Mouse (Mus musculus): ENCODE data around the gene Rnf26. TPM values are rescaled to one million over a fixed set of nuclear protein-coding genes. Genes with fewer than 3 reads are reported as not detected.
A peak's percentile ranks its signal among the peaks of the same experiment; 100 is the strongest.

Gene Rnf26
- polyA plus RNA-seq, 1 experiment = not detected

GRCm38 (mm10) chr9:44134851-44135730, 21.8 kb upstream of the Rnf26 start:
- TF ChIP-seq POLR2A (IDR thresholded peaks at IDR 0.05; ENCODE audit: insufficient read depth, low read depth, low read length) (no peak), CTCF (IDR thresholded peaks at IDR 0.05; ENCODE audit: insufficient read depth, low read depth, low read length) (no peak)
- H3K4me3 ChIP-seq (ENCODE audit: insufficient read depth, low read depth, low read length) = peak overlapping the region; percentile 35
- WGBS = 6% methylated on average over 49 of the region's 49 CpGs
- peaks cover 33% of the 10 kb centered on the region for H3K4me1 ChIP-seq (ENCODE audit: control insufficient read depth, insufficient read depth, low read length)
- no peak overlapping the region for H3K27ac ChIP-seq (ENCODE audit: insufficient read depth, low read depth, low read length)

- no peak within 1 kb of the TSS for H3K27ac ChIP-seq (ENCODE audit: insufficient read depth, low read depth, low read length)
- peaks cover 40% of the 10 kb centered on the region for H3K4me1 ChIP-seq (ENCODE audit: control insufficient read depth, insufficient read depth, low read length)
- 2% methylated on average over 55 of the region's 55 CpGs for WGBS
- no peak for TF ChIP-seq POLR2A (IDR thresholded peaks at IDR 0.05; ENCODE audit: insufficient read depth, low read depth, low read length)
- no peak for TF ChIP-seq CTCF (IDR thresholded peaks at IDR 0.05; ENCODE audit: insufficient read depth, low read depth, low read length)
- peak within 1 kb of the TSS; percentile 35 for H3K4me3 ChIP-seq (ENCODE audit: insufficient read depth, low read depth, low read length)
Observed at GRCm38 (mm10) chr9:44134101-44134850, 21.0 kb upstream of the Rnf26 start, which contains the start of gene Mcam. Gene Mcam (plus strand): TSS chr9:44134469.

GRCm38 (mm10) chr9:44133287-44133686, 20.0 kb upstream of the Rnf26 start:
- Histone ChIP-seq H3K27ac (ENCODE audit: insufficient read depth, low read depth, low read length) (no peak overlapping the region), H3K4me1 (ENCODE audit: control insufficient read depth, insufficient read depth, low read length) (peaks cover 40% of the 10 kb centered on the region), H3K4me3 (ENCODE audit: insufficient read depth, low read depth, low read length) (no peak overlapping the region)
- 35% methylated on average over 2 of the region's 2 CpGs for WGBS
- no peak for TF ChIP-seq CTCF (IDR thresholded peaks at IDR 0.05; ENCODE audit: insufficient read depth, low read depth, low read length)
- TF ChIP-seq POLR2A (IDR thresholded peaks at IDR 0.05; ENCODE audit: insufficient read depth, low read depth, low read length) = no peak

GRCm38 (mm10) chr9:44132200-44132599, 18.9 kb upstream of the Rnf26 start:
- H3K4me1 ChIP-seq (ENCODE audit: control insufficient read depth, insufficient read depth, low read length) = peaks cover 40% of the 10 kb centered on the region
- no peak for TF ChIP-seq CTCF (IDR thresholded peaks at IDR 0.05; ENCODE audit: insufficient read depth, low read depth, low read length)
- TF ChIP-seq POLR2A (IDR thresholded peaks at IDR 0.05; ENCODE audit: insufficient read depth, low read depth, low read length) = no peak
- WGBS = 83% methylated on average over 5 of the region's 5 CpGs

GRCm38 (mm10) chr9:44131276-44131590, 17.9 kb upstream of the Rnf26 start:
- Histone ChIP-seq H3K4me1 (ENCODE audit: control insufficient read depth, insufficient read depth, low read length) (peaks cover 40% of the 10 kb centered on the region), H3K27ac (ENCODE audit: insufficient read depth, low read depth, low read length) (0 out of 2 replicates have a peak overlapping the region, but pooled peaks have one; percentile 18), H3K4me3 (ENCODE audit: insufficient read depth, low read depth, low read length) (no peak overlapping the region)
- TF ChIP-seq CTCF (IDR thresholded peaks at IDR 0.05; ENCODE audit: insufficient read depth, low read depth, low read length) = no peak
- no peak for TF ChIP-seq POLR2A (IDR thresholded peaks at IDR 0.05; ENCODE audit: insufficient read depth, low read depth, low read length)
- 58% methylated on average over 7 of the region's 7 CpGs for WGBS

More at GRCm38 (mm10) chr9:44132200-44132599, 18.9 kb upstream of the Rnf26 start:
- Histone ChIP-seq H3K4me3 (ENCODE audit: insufficient read depth, low read depth, low read length) (no peak overlapping the region), H3K27ac (ENCODE audit: insufficient read depth, low read depth, low read length) (no peak overlapping the region)

- Histone ChIP-seq H3K27ac (ENCODE audit: insufficient read depth, low read depth, low read length) (peak overlapping the region; percentile 18; the same call in 1 of the 2 replicates), H3K4me1 (ENCODE audit: control insufficient read depth, insufficient read depth, low read length) (peaks cover 40% of the 10 kb centered on the region), H3K4me3 (ENCODE audit: insufficient read depth, low read depth, low read length) (peak overlapping the region; percentile 4; the same call in 1 of the 2 replicates)
- TF ChIP-seq POLR2A (IDR thresholded peaks at IDR 0.05; ENCODE audit: insufficient read depth, low read depth, low read length) (no peak), CTCF (IDR thresholded peaks at IDR 0.05; ENCODE audit: insufficient read depth, low read depth, low read length) (no peak)
- 47% methylated on average over 19 of the region's 19 CpGs for WGBS
Observed at GRCm38 (mm10) chr9:44130581-44131275, 17.4 kb upstream of the Rnf26 start.

GRCm38 (mm10) chr9:44130034-44130433, 16.7 kb upstream of the Rnf26 start:
- TF ChIP-seq POLR2A (IDR thresholded peaks at IDR 0.05; ENCODE audit: insufficient read depth, low read depth, low read length) = no peak
- TF ChIP-seq CTCF (IDR thresholded peaks at IDR 0.05; ENCODE audit: insufficient read depth, low read depth, low read length) = no peak
- Histone ChIP-seq H3K27ac (ENCODE audit: insufficient read depth, low read depth, low read length) (peak overlapping the region; percentile 1; the same call in 1 of the 2 replicates), H3K4me1 (ENCODE audit: control insufficient read depth, insufficient read depth, low read length) (peaks cover 36% of the 10 kb centered on the region), H3K4me3 (ENCODE audit: insufficient read depth, low read depth, low read length) (peak overlapping the region; percentile 35)
- WGBS = 3% methylated on average over 27 of the region's 27 CpGs

- WGBS = 30% methylated on average over 9 of the region's 9 CpGs
- H3K27ac ChIP-seq (ENCODE audit: insufficient read depth, low read depth, low read length) = no peak overlapping the region
Observed at GRCm38 (mm10) chr9:44129633-44130032, 16.3 kb upstream of the Rnf26 start.

More at GRCm38 (mm10) chr9:44129633-44130032, 16.3 kb upstream of the Rnf26 start:
- Histone ChIP-seq H3K4me3 (ENCODE audit: insufficient read depth, low read depth, low read length) (peak overlapping the region; percentile 35), H3K4me1 (ENCODE audit: control insufficient read depth, insufficient read depth, low read length) (peaks cover 32% of the 10 kb centered on the region)
- TF ChIP-seq CTCF (IDR thresholded peaks at IDR 0.05; ENCODE audit: insufficient read depth, low read depth, low read length) (no peak), POLR2A (IDR thresholded peaks at IDR 0.05; ENCODE audit: insufficient read depth, low read depth, low read length) (no peak)
